11 mouse cellular contexts compared by ENCODE assay signal in genomic region chr8:122685097-122685861, GRCm38 (mm10). TPM values are rescaled to one million over a fixed set of nuclear protein-coding genes. Genes with fewer than 3 reads are reported as not detected.
DNase-seq lines count a peak whose midpoint lies in the region; ATAC-seq lines count a peak whose summit lies in the region.
"Had no signal": no experiment of that assay in that cellular context is flagged by ENCODE, and none has a peak within 500 bp of the region (broad histone marks: within the 10 kb centered on the region; RNA-seq: fewer than 3 reads in every experiment).

No protein-coding gene starts in this region.

- H3K4me1 ChIP-seq in hindbrain, embryonic 14.5 days (replicated peaks; ENCODE audit: control insufficient read depth, insufficient read depth, low read length), result peaks cover 8% of the 10 kb centered on the region; the same call in 1 of the 2 replicates
- no peaks in the 10 kb centered on the region for H3K4me1 ChIP-seq in hindbrain, embryonic 11.5 days (replicated peaks; ENCODE audit: control insufficient read depth, insufficient read depth, low read length)
- peaks cover 86% of the 10 kb centered on the region for H3K4me1 ChIP-seq in liver, embryonic 15.5 days (replicated peaks)

- H3K27ac ChIP-seq in hindbrain, embryonic 14.5 days, result no peak overlapping the region
- H3K27ac ChIP-seq in hindbrain, embryonic 11.5 days (ENCODE audit: low read depth, low read length), result no peak overlapping the region
- peak overlapping the region; percentile 83 for H3K27ac ChIP-seq in liver, embryonic 15.5 days (replicated peaks)
- H3K27ac ChIP-seq: limb, embryonic 10.5 days had no signal

- peak; percentile 27; the same call in 1 of the 2 replicates for ATAC-seq in hindbrain, embryonic 14.5 days (ENCODE audit: low FRiP score)
- ATAC-seq in hindbrain, embryonic 11.5 days (ENCODE audit: low FRiP score), result no peak; the same call in 1 of the 2 replicates
- ATAC-seq in liver, embryonic 15.5 days (ENCODE audit: insufficient read depth), result peak; percentile 95
- ATAC-seq in frontal cortex, adult (ENCODE audit: low TSS enrichment), result no peak

- DNase-seq in hindbrain, embryonic 14.5 days (ENCODE audit: low spot score), result no peak
- DNase-seq in hindbrain, embryonic 11.5 days (ENCODE audit: low spot score), result no peak
- DNase-seq in MEL-GATA-1-ER (ENCODE audit: extremely low read depth, low read depth), result peak; percentile 97
- DNase-seq in cerebellum, adult 9-10 months, result peak; percentile 79
- DNase-seq in retina, postnatal 1 day, result no peak
- DNase-seq in left cerebral cortex, adult 8-10 months (ENCODE audit: low spot score in 2 of 2), result no peak
- DNase-seq: kidney, postnatal 36 days; right cerebral cortex, postnatal 14 days had no signal

- H3K9me3 ChIP-seq in hindbrain, embryonic 14.5 days (ENCODE audit: control insufficient read depth, low read length), result no peaks in the 10 kb centered on the region
- H3K9me3 ChIP-seq in hindbrain, embryonic 11.5 days (ENCODE audit: control insufficient read depth, low read length), result no peaks in the 10 kb centered on the region
- no peaks in the 10 kb centered on the region for H3K9me3 ChIP-seq in liver, embryonic 15.5 days (replicated peaks)
- H3K9me3 ChIP-seq: limb, embryonic 10.5 days had no signal

- H3K4me2 ChIP-seq in hindbrain, embryonic 14.5 days (replicated peaks), result no peak overlapping the region
- H3K4me2 ChIP-seq in hindbrain, embryonic 11.5 days (replicated peaks; ENCODE audit: low read depth, low read length), result no peak overlapping the region
- peak overlapping the region; percentile 58 for H3K4me2 ChIP-seq in liver, embryonic 15.5 days

- WGBS in hindbrain, embryonic 14.5 days, result 69% methylated on average over 19 of the region's 19 CpGs
- 64% methylated on average over 19 of the region's 19 CpGs for WGBS in hindbrain, embryonic 11.5 days
- WGBS in liver, embryonic 15.5 days (ENCODE audit: insufficient replicate concordance), result 36% methylated on average over 19 of the region's 19 CpGs

- H3K36me3 ChIP-seq in hindbrain, embryonic 14.5 days (replicated peaks; ENCODE audit: control insufficient read depth, insufficient read depth), result no peaks in the 10 kb centered on the region
- no peaks in the 10 kb centered on the region for H3K36me3 ChIP-seq in hindbrain, embryonic 11.5 days (ENCODE audit: control insufficient read depth, insufficient read depth, low read length)
- no peaks in the 10 kb centered on the region for H3K36me3 ChIP-seq in liver, embryonic 15.5 days (replicated peaks)
- H3K36me3 ChIP-seq: limb, embryonic 10.5 days had no signal

- no peak overlapping the region for H3K4me3 ChIP-seq in hindbrain, embryonic 14.5 days (replicated peaks; ENCODE audit: low read length)
- no peak overlapping the region for H3K4me3 ChIP-seq in hindbrain, embryonic 11.5 days (ENCODE audit: low read depth, low read length)
- H3K4me3 ChIP-seq in liver, embryonic 15.5 days (replicated peaks), result no peak overlapping the region; the same call in 1 of the 2 replicates
- H3K4me3 ChIP-seq: limb, embryonic 10.5 days had no signal

- no peaks in the 10 kb centered on the region for H3K27me3 ChIP-seq in hindbrain, embryonic 14.5 days (ENCODE audit: control insufficient read depth, insufficient read depth, low read length)
- H3K27me3 ChIP-seq in hindbrain, embryonic 11.5 days (ENCODE audit: control insufficient read depth, insufficient read depth, low read length), result peaks cover 8% of the 10 kb centered on the region; the same call in 1 of the 2 replicates
- peaks cover 32% of the 10 kb centered on the region for H3K27me3 ChIP-seq in liver, embryonic 15.5 days

- H3K9ac ChIP-seq in hindbrain, embryonic 14.5 days, result no peak overlapping the region
- H3K9ac ChIP-seq in hindbrain, embryonic 11.5 days (ENCODE audit: low read depth, low read length), result no peak overlapping the region
- peak overlapping the region; percentile 28 for H3K9ac ChIP-seq in liver, embryonic 15.5 days

RNA-seq across cellular contexts. Expression of gene Cbfa2t3, which starts 13.6 kb away (rescaled TPM):
- polyA plus RNA-seq in hindbrain, embryonic 14.5 days (2014; fragmentation: Nextera tagmentation; extraction: Ambion mirVana), result 22.4 and 27.7 TPM in 2 replicates
- polyA plus RNA-seq in hindbrain, embryonic 11.5 days (2014; fragmentation: Nextera tagmentation; extraction: Ambion mirVana), result 7.3 and 8.9 TPM in 2 replicates
- 3.5 and 3.6 TPM in 2 replicates for polyA plus RNA-seq in liver, embryonic 15.5 days (2015; fragmentation: Nextera tagmentation; extraction: Ambion mirVana)
- 10 to 100 TPM; 21.6 to 26.5 (median 24.1) TPM for total RNA-seq in left cerebral cortex, adult 8-10 months (2022)

Comparison
In these comparisons a context has a peak if more than half of its experiments do, and no peak if none do; other contexts are left out.
1. ATAC-seq: peak in hindbrain, embryonic 14.5 days (single experiment) and liver, embryonic 15.5 days (single experiment); none in hindbrain, embryonic 11.5 days (single experiment) and frontal cortex, adult (single experiment).
2. DNase-seq: peak in MEL-GATA-1-ER (single experiment) and cerebellum, adult 9-10 months (single experiment); none in hindbrain, embryonic 14.5 days (single experiment), hindbrain, embryonic 11.5 days (single experiment), retina, postnatal 1 day (single experiment) and left cerebral cortex, adult 8-10 months (0 of 2).